Mouse (Mus musculus): ENCODE measurements around the gene Capn13.

GRCm38 (mm10) chr17:73411817-73412216 lies 11.2 kb upstream of the Capn13 start:
- TF ChIP-seq CTCF (IDR thresholded peaks at IDR 0.05; ENCODE audit: low read depth), result no peak
- TF ChIP-seq EP300 (optimal IDR thresholded peaks at IDR 0.05), result no peak

Measured in stomach, postnatal 0 days (tissue).